Mouse (Mus musculus): ENCODE measurements around the gene Rnase1. TPM values are rescaled to one million over a fixed set of nuclear protein-coding genes. Genes with fewer than 3 reads are reported as not detected.
A peak's percentile ranks its signal among the peaks of the same experiment; 100 is the strongest.
"Not testable (repeated sequence)": the region's sequence is repeated elsewhere in the genome, so short reads cannot be mapped to it uniquely, and the experiment has no call there.

Rnase1 gene
- polyA plus RNA-seq, 1 experiment = 6.4 TPM

- H3K4me3 ChIP-seq (ENCODE audit: control insufficient read depth, insufficient read depth, low read length) = no peak overlapping the region
- no peaks in the 10 kb centered on the region for H3K4me1 ChIP-seq (replicated peaks; ENCODE audit: control insufficient read depth, insufficient read depth, low read length)
- H3K36me3 ChIP-seq (ENCODE audit: control insufficient read depth, insufficient read depth, low read length) = no peaks in the 10 kb centered on the region
- 58% methylated on average over 3 of the region's 3 CpGs for WGBS
- no peak for DNase-seq
- TF ChIP-seq POLR2A (IDR thresholded peaks at IDR 0.05; ENCODE audit: control insufficient read depth, extremely low read depth, insufficient read depth, low read length, poor library complexity) = no peak
- no peak for TF ChIP-seq CTCF (IDR thresholded peaks at IDR 0.05; ENCODE audit: borderline replicate concordance, control insufficient read depth, extremely low read depth, insufficient read depth, low read length, poor library complexity)
- H3K27ac ChIP-seq (ENCODE audit: control insufficient read depth, insufficient read depth, low read length) = no peak overlapping the region
- no peaks in the 10 kb centered on the region for H3K27me3 ChIP-seq (ENCODE audit: control insufficient read depth, insufficient read depth, low read length)
Observed at GRCm38 (mm10) chr14:51111966-51112365, 34.6 kb downstream of the Rnase1 start.

DNA sequence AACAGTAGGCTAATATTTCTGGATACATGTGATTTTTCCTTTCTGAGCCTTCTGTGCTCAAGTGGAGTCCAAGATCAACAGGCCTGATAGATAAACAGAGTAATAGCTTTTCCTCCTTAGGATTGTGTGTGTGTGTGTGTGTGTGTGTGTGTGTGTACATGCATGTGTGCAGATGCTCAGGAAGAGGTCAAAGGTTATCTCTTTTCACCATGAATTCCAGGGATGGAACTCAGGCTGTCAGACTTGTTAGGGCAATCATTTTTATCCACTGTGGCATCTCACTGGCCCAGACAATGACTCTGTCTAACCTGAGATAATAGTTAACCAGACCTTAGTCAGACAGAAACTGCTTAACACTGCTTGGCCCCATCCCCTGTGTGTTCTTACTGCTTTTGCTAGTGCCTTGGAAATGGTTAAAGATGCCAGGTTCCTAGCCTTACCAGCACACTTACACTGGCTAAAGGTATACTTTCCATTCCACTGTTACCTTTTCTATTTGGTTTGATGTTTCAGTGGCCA, 40.1 kb downstream of the Rnase1 start:
- TF ChIP-seq CTCF (IDR thresholded peaks at IDR 0.05; ENCODE audit: borderline replicate concordance, control insufficient read depth, extremely low read depth, insufficient read depth, low read length, poor library complexity) (no peak), POLR2A (IDR thresholded peaks at IDR 0.05; ENCODE audit: control insufficient read depth, extremely low read depth, insufficient read depth, low read length, poor library complexity) (no peak)
- Histone ChIP-seq H3K36me3 (ENCODE audit: control insufficient read depth, insufficient read depth, low read length) (no peaks in the 10 kb centered on the region), H3K4me3 (ENCODE audit: control insufficient read depth, insufficient read depth, low read length) (no peak overlapping the region), H3K27ac (ENCODE audit: control insufficient read depth, insufficient read depth, low read length) (no peak overlapping the region), H3K27me3 (ENCODE audit: control insufficient read depth, insufficient read depth, low read length) (no peaks in the 10 kb centered on the region), H3K4me1 (replicated peaks; ENCODE audit: control insufficient read depth, insufficient read depth, low read length) (no peaks in the 10 kb centered on the region)
- DNase-seq = no peak

GRCm38 (mm10) chr14:51104366-51104765, 42.2 kb downstream of the Rnase1 start:
- H3K27ac ChIP-seq (ENCODE audit: control insufficient read depth, insufficient read depth, low read length) = no peak overlapping the region
- no peak for TF ChIP-seq CTCF (IDR thresholded peaks at IDR 0.05; ENCODE audit: borderline replicate concordance, control insufficient read depth, extremely low read depth, insufficient read depth, low read length, poor library complexity)
- no peak for TF ChIP-seq POLR2A (IDR thresholded peaks at IDR 0.05; ENCODE audit: control insufficient read depth, extremely low read depth, insufficient read depth, low read length, poor library complexity)
- WGBS = 95% methylated on average over 2 of the region's 2 CpGs

GRCm38 (mm10) chr14:51103217-51103616, 43.4 kb downstream of the Rnase1 start:
- DNase-seq = peak; percentile 56
- no peaks in the 10 kb centered on the region for H3K36me3 ChIP-seq (ENCODE audit: control insufficient read depth, insufficient read depth, low read length)
- H3K27ac ChIP-seq (ENCODE audit: control insufficient read depth, insufficient read depth, low read length) = no peak overlapping the region
- H3K27me3 ChIP-seq (ENCODE audit: control insufficient read depth, insufficient read depth, low read length) = no peaks in the 10 kb centered on the region
- no peak overlapping the region for H3K4me3 ChIP-seq (ENCODE audit: control insufficient read depth, insufficient read depth, low read length)
- H3K4me1 ChIP-seq (replicated peaks; ENCODE audit: control insufficient read depth, insufficient read depth, low read length) = no peaks in the 10 kb centered on the region
- 93% methylated on average over 3 of the region's 3 CpGs for WGBS
- TF ChIP-seq POLR2A (IDR thresholded peaks at IDR 0.05; ENCODE audit: control insufficient read depth, extremely low read depth, insufficient read depth, low read length, poor library complexity) (no peak), CTCF (IDR thresholded peaks at IDR 0.05; ENCODE audit: borderline replicate concordance, control insufficient read depth, extremely low read depth, insufficient read depth, low read length, poor library complexity) (no peak)

More at GRCm38 (mm10) chr14:51104366-51104765, 42.2 kb downstream of the Rnase1 start:
- Histone ChIP-seq H3K4me3 (ENCODE audit: control insufficient read depth, insufficient read depth, low read length) (no peak overlapping the region), H3K27me3 (ENCODE audit: control insufficient read depth, insufficient read depth, low read length) (no peaks in the 10 kb centered on the region), H3K4me1 (replicated peaks; ENCODE audit: control insufficient read depth, insufficient read depth, low read length) (no peaks in the 10 kb centered on the region), H3K36me3 (ENCODE audit: control insufficient read depth, insufficient read depth, low read length) (no peaks in the 10 kb centered on the region)
- no peak for DNase-seq

GRCm38 (mm10) chr14:51101284-51101683, 45.3 kb downstream of the Rnase1 start:
- H3K27ac ChIP-seq (ENCODE audit: control insufficient read depth, insufficient read depth, low read length) = no peak overlapping the region
- DNase-seq = no peak

GRCm38 (mm10) chr14:51098921-51099320, 47.7 kb downstream of the Rnase1 start:
- WGBS = 97% methylated on average over 11 of the region's 11 CpGs
- no peaks in the 10 kb centered on the region for H3K4me1 ChIP-seq (replicated peaks; ENCODE audit: control insufficient read depth, insufficient read depth, low read length)
- no peak for TF ChIP-seq POLR2A (IDR thresholded peaks at IDR 0.05; ENCODE audit: control insufficient read depth, extremely low read depth, insufficient read depth, low read length, poor library complexity)
- TF ChIP-seq CTCF (IDR thresholded peaks at IDR 0.05; ENCODE audit: borderline replicate concordance, control insufficient read depth, extremely low read depth, insufficient read depth, low read length, poor library complexity) = no peak
- DNase-seq = no peak
- no peak overlapping the region for H3K4me3 ChIP-seq (ENCODE audit: control insufficient read depth, insufficient read depth, low read length)
- no peaks in the 10 kb centered on the region for H3K36me3 ChIP-seq (ENCODE audit: control insufficient read depth, insufficient read depth, low read length)
- no peaks in the 10 kb centered on the region for H3K27me3 ChIP-seq (ENCODE audit: control insufficient read depth, insufficient read depth, low read length)
- H3K27ac ChIP-seq (ENCODE audit: control insufficient read depth, insufficient read depth, low read length) = no peak overlapping the region

More at GRCm38 (mm10) chr14:51101284-51101683, 45.3 kb downstream of the Rnase1 start:
- H3K4me1 ChIP-seq (replicated peaks; ENCODE audit: control insufficient read depth, insufficient read depth, low read length) = no peaks in the 10 kb centered on the region
- H3K36me3 ChIP-seq (ENCODE audit: control insufficient read depth, insufficient read depth, low read length) = no peaks in the 10 kb centered on the region
- H3K27me3 ChIP-seq (ENCODE audit: control insufficient read depth, insufficient read depth, low read length) = no peaks in the 10 kb centered on the region
- no peak overlapping the region for H3K4me3 ChIP-seq (ENCODE audit: control insufficient read depth, insufficient read depth, low read length)
- WGBS = 89% methylated on average over 9 of the region's 9 CpGs
- TF ChIP-seq CTCF (IDR thresholded peaks at IDR 0.05; ENCODE audit: borderline replicate concordance, control insufficient read depth, extremely low read depth, insufficient read depth, low read length, poor library complexity) (no peak), POLR2A (IDR thresholded peaks at IDR 0.05; ENCODE audit: control insufficient read depth, extremely low read depth, insufficient read depth, low read length, poor library complexity) (no peak)

DNA sequence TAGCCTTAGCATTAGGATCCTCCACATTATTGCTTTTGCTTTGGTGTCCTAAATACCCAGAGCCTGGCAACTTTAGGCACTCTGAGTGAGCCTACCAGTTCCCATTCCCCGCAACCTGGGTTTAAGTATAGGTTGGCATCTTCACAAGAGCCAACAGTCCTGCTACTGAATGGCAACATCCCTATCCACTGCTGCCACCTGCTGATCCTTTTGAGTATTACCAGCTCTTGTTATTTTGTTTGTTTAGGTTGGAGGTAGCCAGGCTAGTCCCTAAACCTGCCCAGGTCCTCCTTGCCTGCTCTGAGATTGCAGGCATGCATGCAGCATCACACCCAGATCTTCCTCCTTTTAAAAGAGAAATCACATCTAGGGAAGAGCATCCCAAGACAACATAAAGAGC, 48.3 kb downstream of the Rnase1 start:
- H3K4me3 ChIP-seq (ENCODE audit: control insufficient read depth, insufficient read depth, low read length); H3K27ac ChIP-seq (ENCODE audit: control insufficient read depth, insufficient read depth, low read length); H3K36me3 ChIP-seq (ENCODE audit: control insufficient read depth, insufficient read depth, low read length); H3K4me1 ChIP-seq (replicated peaks; ENCODE audit: control insufficient read depth, insufficient read depth, low read length); H3K27me3 ChIP-seq (ENCODE audit: control insufficient read depth, insufficient read depth, low read length): not testable (repeated sequence)
- DNase-seq = peak; percentile 78
- 47% methylated on average over 1 of the region's 1 CpGs for WGBS

Measured in thymus, adult 2 months (tissue).